Mouse (Mus musculus) megakaryocyte, embryonic 14.5 days (primary cell): ENCODE results near the gene Ankar.

Experiments used
- FLI1 ChIP-seq: IDR thresholded peaks from 2 replicates; pipeline ENCODE4 v1.6.1; 2012; ENCODE audit warnings: low read length, inconsistent platforms, mixed read lengths
- GATA1 ChIP-seq: IDR thresholded peaks from 3 replicates; pipeline ENCODE4 v1.6.1; 2012; ENCODE audit warnings: mixed read lengths, low read length, inconsistent platforms, borderline replicate concordance

DNA sequence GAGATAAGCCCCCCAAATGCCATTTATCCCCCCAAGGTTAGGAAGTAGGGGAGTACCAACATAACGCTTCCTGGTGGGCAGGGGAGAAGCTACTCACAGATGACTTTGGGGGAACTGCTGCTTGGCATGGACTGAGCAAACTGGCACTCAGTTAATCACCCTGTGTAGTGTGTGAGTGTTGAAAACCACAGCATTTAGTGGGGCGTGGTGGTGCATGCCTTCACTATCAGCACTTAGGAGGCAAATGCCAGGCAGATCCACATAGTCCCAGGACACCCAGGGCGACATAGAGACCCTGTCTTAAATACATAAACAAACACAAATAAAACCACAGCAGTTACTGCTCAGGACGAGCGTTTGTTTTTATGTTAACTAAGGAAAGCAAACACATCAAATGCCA is 98.2 kb downstream of the Ankar start:
- TF ChIP-seq FLI1 (no peak), GATA1 (no peak)
